Mouse (Mus musculus) intestine, embryonic 15.5 days (tissue): ENCODE measurements around the gene Plcl2. TPM values are rescaled to one million over a fixed set of nuclear protein-coding genes. Genes with fewer than 3 reads are reported as not detected.
A peak's percentile ranks its signal among the peaks of the same experiment; 100 is the strongest.
"Not testable (repeated sequence)": the region's sequence is repeated elsewhere in the genome, so short reads cannot be mapped to it uniquely, and the experiment has no call there.

Experiments
- ATAC-seq: fragments of 200-750 bp; cut with Nextera tagmentation; 2 replicates; pipeline ENCODE4 v1.8.0; 2017; ENCODE audit warnings: moderate TSS enrichment, moderate library complexity
- H3K27ac ChIP-seq: fragments of 300-500 bp; sonication (generic); 2 replicates; pipeline ENCODE4 v1.5.1; 2015; ENCODE audit warnings: mild to moderate bottlenecking, inconsistent platforms
- H3K27me3 ChIP-seq: fragments of 300-500 bp; sonication (generic); replicated peaks from 2 replicates; pipeline ENCODE4 v1.6.1; 2015; ENCODE audit warnings: inconsistent platforms
- H3K36me3 ChIP-seq: fragments of 300-500 bp; sonication (generic); 2 replicates; pipeline ENCODE4 v1.6.1; 2015; ENCODE audit warnings: inconsistent platforms
- H3K4me1 ChIP-seq: fragments of 300-500 bp; sonication (generic); replicated peaks from 2 replicates; pipeline ENCODE4 v1.6.1; 2015; ENCODE audit warnings: inconsistent platforms
- H3K4me2 ChIP-seq: fragments of 300-500 bp; sonication (generic); replicated peaks from 2 replicates; pipeline ENCODE4 v1.6.1; 2015; ENCODE audit warnings: mild to moderate bottlenecking, inconsistent platforms
- H3K4me3 ChIP-seq: fragments of 300-500 bp; sonication (generic); replicated peaks from 2 replicates; pipeline ENCODE4 v1.5.1; 2015; ENCODE audit warnings: inconsistent platforms
- H3K9ac ChIP-seq: fragments of 300-500 bp; sonication (generic); 2 replicates; pipeline ENCODE4 v1.6.1; 2015; ENCODE audit warnings: inconsistent platforms
- H3K9me3 ChIP-seq: fragments of 300-500 bp; sonication (generic); 2 replicates; pipeline ENCODE4 v1.6.1; 2016; ENCODE audit warnings: inconsistent platforms
- WGBS: fragments of 180-500 bp; shearing (Covaris S2); methylation state at CpG from one replicate; pipeline ENCODE4 v1.1.7; 2015; 5-methylcytosine and 5-hydroxymethylcytosine counted together
- polyA plus RNA-seq: library from polyadenylated mRNA; unstranded; fragments of >200 nt; fragmentation: Nextera tagmentation; extraction: Ambion mirVana; gene quantifications from 2 replicates; pipeline ENCODE4 v1.2.1, GENCODE M21; 2015

Gene Plcl2
- polyA plus RNA-seq, 1 experiment from 2014 or later = 4.7 TPM

DNA sequence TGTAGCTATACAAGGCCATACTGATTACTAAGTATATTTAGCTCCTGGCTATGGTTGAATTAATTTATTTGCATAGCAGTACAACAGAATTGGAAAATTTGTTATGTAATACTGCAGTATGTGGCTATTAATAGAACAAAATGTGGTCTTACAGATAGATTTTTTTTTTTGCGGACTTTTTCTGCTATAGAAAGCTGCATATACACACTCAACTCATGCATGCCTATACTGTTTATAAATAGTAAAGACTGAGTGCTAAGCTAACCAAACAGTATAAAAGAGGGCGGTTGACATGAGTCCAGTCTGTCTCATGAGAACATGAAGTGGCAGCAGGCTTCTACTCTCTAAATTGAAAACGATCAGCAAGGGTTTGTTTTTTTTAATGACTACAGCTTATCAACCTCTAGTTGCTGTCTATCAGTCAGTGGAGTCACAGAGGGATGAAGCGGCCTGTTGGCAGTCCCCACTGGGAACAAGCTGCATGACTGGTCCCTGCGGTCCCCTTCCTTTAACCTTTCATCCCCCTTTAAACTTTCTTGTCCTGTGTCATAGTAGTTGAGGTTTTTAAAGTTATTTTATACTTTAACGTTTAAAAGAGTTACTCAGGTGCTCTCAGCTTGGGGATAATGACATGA, 8.7 kb downstream of the Plcl2 start:
- Histone ChIP-seq H3K27ac (no peak overlapping the region), H3K36me3 (no peaks in the 10 kb centered on the region), H3K4me1 (0 out of 2 replicates have a peak, but pooled peaks cover 8% of the 10 kb centered on the region), H3K4me2 (no peak overlapping the region), H3K27me3 (no peaks in the 10 kb centered on the region), H3K9ac (no peak overlapping the region), H3K4me3 (no peak overlapping the region), H3K9me3 (no peaks in the 10 kb centered on the region)
- ATAC-seq = no peak
- 70% methylated on average over 6 of the region's 6 CpGs for WGBS

DNA sequence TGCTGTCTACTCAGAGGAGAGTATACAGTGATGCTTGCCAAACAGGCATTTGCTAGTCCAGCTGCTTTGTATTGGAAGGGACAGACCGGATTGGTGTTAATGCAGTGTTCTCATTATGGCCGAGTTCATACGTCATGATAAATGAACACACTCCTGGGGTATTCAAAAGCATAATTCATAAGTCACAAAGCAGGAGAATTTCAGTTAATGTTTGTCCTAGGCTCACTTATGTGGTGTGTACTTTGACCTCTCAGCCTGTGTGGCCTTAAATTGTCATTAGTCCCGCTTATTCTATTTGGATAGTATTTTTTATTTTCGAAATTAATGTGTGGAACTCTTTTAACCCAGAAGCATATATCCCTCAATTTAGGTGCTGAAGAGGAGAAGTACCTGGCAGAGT, 10.4 kb downstream of the Plcl2 start:
- ATAC-seq = peak; percentile 77
- Histone ChIP-seq H3K4me1 (0 out of 2 replicates have a peak, but pooled peaks cover 8% of the 10 kb centered on the region), H3K4me2 (no peak overlapping the region)

DNA sequence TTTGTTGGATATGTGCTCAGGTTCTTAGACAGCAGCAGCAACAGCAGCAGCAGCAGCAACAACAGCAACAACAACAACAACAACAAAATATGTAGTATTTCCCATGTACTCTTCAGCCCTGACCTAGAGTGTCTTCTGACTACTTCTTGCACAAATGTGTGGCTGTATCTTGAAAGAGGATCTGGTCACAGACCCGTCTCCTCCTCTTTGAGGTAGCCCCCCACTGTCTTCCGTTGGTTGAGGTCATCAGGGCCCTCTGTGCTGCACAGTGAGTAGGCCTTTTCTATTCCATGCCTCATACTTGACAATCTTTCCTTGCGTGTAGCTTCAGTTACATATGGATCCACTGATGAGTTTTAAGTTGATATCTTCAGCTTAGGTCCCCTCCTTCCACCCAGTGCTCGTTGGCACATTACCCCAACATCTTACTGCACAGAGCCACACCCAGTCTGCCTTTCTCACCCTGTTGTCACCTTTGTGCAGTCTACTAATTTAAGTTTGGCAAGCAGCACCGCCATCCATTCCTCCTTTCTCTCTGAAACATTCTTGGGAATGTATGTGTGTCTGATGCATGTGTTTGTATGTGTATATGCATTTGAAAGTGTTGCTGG, 13.4 kb downstream of the Plcl2 start:
- H3K4me3 ChIP-seq = no peak overlapping the region
- 85% methylated on average over 5 of the region's 5 CpGs for WGBS
- H3K9ac ChIP-seq = no peak overlapping the region
- ATAC-seq = no peak
- no peak overlapping the region for H3K4me2 ChIP-seq
- H3K27me3 ChIP-seq = no peaks in the 10 kb centered on the region
- H3K9me3 ChIP-seq = no peaks in the 10 kb centered on the region
- H3K4me1 ChIP-seq = no peaks in the 10 kb centered on the region
- H3K27ac ChIP-seq = no peak overlapping the region
- no peaks in the 10 kb centered on the region for H3K36me3 ChIP-seq

More for the DNA sequence above, 10.4 kb downstream of the Plcl2 start:
- no peak overlapping the region for H3K9ac ChIP-seq
- H3K36me3 ChIP-seq = no peaks in the 10 kb centered on the region
- H3K27me3 ChIP-seq = no peaks in the 10 kb centered on the region
- H3K9me3 ChIP-seq = no peaks in the 10 kb centered on the region
- H3K4me3 ChIP-seq = no peak overlapping the region
- 68% methylated on average over 5 of the region's 5 CpGs for WGBS
- H3K27ac ChIP-seq = no peak overlapping the region

DNA sequence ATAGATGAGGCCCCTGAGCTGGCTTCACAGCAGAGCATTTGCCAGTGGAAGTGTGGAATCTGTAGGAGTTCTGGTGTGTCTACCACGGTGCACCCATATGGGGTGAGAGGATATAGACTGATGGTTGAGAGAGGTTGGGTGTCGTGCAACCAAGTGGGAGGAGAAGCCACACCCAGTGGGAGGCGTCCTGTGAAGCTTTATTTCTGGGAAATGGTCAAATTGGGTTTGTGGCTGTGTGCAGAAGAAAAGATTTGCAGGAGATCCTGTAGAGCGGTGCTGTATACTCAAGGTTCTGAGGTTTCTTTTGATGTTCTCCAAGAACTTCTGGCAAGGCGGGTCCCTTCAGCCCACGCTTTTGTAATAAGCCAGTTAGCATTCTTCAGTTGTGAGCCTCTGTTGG, 15.8 kb downstream of the Plcl2 start:
- H3K4me2 ChIP-seq = no peak overlapping the region
- no peak overlapping the region for H3K4me3 ChIP-seq
- WGBS = 73% methylated on average over 6 of the region's 6 CpGs
- H3K9ac ChIP-seq = no peak overlapping the region
- no peaks in the 10 kb centered on the region for H3K27me3 ChIP-seq
- no peak for ATAC-seq
- no peaks in the 10 kb centered on the region for H3K9me3 ChIP-seq
- H3K4me1 ChIP-seq = no peaks in the 10 kb centered on the region
- H3K36me3 ChIP-seq = no peaks in the 10 kb centered on the region
- H3K27ac ChIP-seq = no peak overlapping the region

DNA sequence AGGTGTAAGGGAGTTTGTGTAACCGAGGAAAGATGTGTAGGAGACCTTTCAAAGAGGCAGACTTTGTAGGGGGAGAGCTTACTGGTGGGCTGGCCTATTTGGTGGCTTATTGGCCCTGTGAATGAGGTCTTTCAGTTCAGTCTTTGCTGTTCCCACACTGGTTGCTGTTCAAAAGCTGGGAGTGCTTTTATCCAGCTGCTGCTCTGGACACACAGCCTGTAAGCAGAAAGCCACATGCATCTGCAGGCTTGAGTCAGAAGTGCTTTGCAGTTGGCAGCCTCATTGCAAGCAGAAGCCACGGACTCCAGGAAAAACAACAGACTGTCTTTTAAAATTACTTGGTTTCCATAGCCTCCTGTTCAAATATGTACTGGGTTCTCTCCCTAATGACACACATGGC, 16.6 kb downstream of the Plcl2 start:
- no peaks in the 10 kb centered on the region for H3K36me3 ChIP-seq
- no peak overlapping the region for H3K27ac ChIP-seq
- no peak for ATAC-seq
- no peak overlapping the region for H3K9ac ChIP-seq
- H3K9me3 ChIP-seq = no peaks in the 10 kb centered on the region
- no peaks in the 10 kb centered on the region for H3K4me1 ChIP-seq
- WGBS = 44% methylated on average over 2 of the region's 2 CpGs
- no peak overlapping the region for H3K4me3 ChIP-seq
- no peaks in the 10 kb centered on the region for H3K27me3 ChIP-seq
- no peak overlapping the region for H3K4me2 ChIP-seq

DNA sequence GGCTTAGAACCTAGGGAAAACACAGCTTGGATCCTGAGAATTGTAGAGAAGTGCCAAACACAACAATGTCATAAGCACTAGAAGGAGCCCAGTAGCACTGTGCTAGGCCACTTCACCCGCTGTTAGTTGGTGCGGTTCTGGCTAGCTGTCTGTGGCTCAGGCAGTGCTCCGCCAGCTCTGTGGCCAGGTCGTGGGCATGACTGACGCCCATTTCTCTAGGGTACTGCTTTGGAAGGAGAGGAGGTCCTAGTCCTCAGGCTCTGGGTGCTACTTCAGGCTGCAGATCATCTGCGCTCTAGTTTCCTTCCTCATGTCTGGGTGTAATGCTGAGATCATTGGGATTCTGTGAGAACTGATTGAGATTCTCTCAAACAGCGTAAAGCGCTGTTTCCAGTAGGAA, 20.9 kb downstream of the Plcl2 start:
- no peak overlapping the region for H3K4me3 ChIP-seq
- no peak overlapping the region for H3K27ac ChIP-seq
- no peaks in the 10 kb centered on the region for H3K9me3 ChIP-seq
- H3K27me3 ChIP-seq = no peaks in the 10 kb centered on the region
- no peak overlapping the region for H3K9ac ChIP-seq
- 91% methylated on average over 8 of the region's 8 CpGs for WGBS
- no peaks in the 10 kb centered on the region for H3K4me1 ChIP-seq
- H3K4me2 ChIP-seq = no peak overlapping the region
- H3K36me3 ChIP-seq = no peaks in the 10 kb centered on the region
- ATAC-seq = no peak

DNA sequence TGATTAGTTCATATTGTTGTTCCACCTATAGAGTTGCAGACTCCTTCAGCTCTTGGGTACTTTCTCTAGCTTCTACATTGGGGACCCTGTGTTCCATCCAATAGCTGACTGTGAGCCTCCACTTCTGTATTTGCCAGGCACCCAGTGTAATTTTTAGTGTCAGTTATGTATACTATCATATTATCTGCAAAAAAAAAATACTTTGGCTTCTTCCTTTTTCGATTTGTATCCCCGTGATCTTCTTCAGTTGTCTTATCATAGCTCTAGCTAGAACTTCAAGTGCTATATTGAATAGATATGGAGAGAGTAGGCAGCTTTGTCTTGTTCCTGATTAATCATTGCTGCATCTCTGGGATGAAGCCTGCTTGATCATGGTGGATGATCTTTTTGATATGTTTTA, 25.7 kb downstream of the Plcl2 start:
- not testable (repeated sequence) for ATAC-seq, H3K27ac ChIP-seq, H3K36me3 ChIP-seq, H3K4me2 ChIP-seq, H3K9ac ChIP-seq, H3K9me3 ChIP-seq, H3K4me1 ChIP-seq, H3K4me3 ChIP-seq, H3K27me3 ChIP-seq
- WGBS = 87% methylated on average over 2 of the region's 2 CpGs

DNA sequence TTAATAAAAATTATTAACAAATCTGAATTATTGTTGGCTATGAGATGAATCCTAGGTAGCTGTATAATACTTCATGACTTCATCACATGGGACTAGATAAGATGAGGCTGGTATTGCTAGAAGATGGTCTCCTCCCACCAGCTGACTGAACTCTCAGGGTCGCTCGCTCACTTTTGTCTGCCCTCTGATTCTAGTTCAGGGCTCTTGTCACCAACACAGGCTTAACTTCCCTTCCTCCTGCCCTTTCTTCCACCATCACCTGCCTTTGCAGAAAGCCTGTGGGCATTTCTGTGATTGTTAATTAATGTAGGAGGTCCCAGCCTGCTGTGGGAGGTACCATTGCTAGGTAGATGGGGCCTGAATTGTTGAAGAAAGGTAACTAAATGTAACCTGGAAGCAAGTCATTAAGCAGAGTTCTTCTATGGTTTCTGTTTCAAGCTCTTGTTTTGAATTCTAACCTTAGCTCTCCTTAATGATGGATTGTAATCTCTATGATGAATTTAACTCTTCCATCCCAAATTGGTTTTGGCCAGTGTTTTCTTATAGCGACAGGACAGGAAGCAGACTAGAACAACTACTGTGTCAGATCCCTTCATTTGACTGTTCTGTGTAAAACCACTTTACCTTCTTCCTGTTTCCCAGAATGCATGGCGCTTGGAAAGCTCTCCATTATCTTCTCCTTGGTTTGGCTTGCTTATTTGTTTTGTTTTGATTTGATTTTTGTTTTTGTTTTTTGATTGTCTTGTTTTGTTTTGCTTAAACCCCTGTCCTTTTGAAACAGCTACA, 27.4 kb downstream of the Plcl2 start:
- no peak for ATAC-seq
- no peaks in the 10 kb centered on the region for H3K36me3 ChIP-seq
- H3K4me1 ChIP-seq = no peaks in the 10 kb centered on the region
- H3K9ac ChIP-seq = no peak overlapping the region
- WGBS = 91% methylated on average over 4 of the region's 4 CpGs
- no peak overlapping the region for H3K27ac ChIP-seq
- no peak overlapping the region for H3K4me2 ChIP-seq
- no peaks in the 10 kb centered on the region for H3K9me3 ChIP-seq
- no peaks in the 10 kb centered on the region for H3K27me3 ChIP-seq
- no peak overlapping the region for H3K4me3 ChIP-seq

DNA sequence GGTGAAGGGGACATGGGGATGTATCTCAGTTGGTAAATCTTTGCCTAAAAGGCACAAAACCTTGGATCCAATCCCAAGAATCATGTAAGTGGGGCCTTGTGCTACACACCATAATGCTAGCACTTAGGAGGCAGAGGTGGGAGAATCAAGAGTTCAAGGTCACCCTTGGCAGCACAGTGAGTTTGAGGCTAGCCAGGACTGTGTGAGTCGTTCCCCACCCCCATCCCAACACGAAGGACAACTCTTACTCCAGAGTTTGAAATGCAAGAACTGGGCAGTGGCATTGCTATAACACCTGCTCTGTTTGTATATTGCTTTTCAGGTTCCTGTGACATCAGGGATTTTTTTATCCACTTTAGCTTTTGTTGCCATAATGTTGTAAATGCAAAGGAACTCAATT, 28.6 kb downstream of the Plcl2 start:
- no peak overlapping the region for H3K27ac ChIP-seq
- H3K9me3 ChIP-seq = no peaks in the 10 kb centered on the region
- H3K4me2 ChIP-seq = no peak overlapping the region
- no peak overlapping the region for H3K4me3 ChIP-seq
- ATAC-seq = no peak
- H3K27me3 ChIP-seq = no peaks in the 10 kb centered on the region
- H3K9ac ChIP-seq = no peak overlapping the region
- H3K4me1 ChIP-seq = no peaks in the 10 kb centered on the region
- 95% methylated on average over 2 of the region's 2 CpGs for WGBS
- H3K36me3 ChIP-seq = no peaks in the 10 kb centered on the region

DNA sequence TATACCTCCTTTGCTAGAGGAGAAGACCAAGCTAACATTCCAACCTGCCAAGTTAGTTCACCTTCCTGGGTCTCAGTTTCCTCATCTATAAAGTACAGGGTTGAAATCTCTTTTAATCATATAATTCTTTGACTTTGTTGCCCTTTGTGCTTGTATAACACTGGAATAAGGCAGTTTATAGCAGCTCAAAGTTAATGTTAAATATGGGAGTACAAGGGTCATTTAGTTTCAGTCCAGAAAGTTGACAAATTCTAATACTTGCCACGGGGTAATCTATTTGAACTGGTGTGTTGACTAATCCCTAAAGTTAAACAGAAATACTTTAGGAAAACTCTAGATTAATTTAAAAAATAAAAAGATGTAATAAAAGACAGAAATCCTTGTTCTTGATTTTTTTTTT, 35.7 kb downstream of the Plcl2 start:
- Histone ChIP-seq H3K36me3 (no peaks in the 10 kb centered on the region), H3K27ac (peak overlapping the region; percentile 80; the same call in 1 of the 2 replicates), H3K27me3 (no peaks in the 10 kb centered on the region), H3K9me3 (no peaks in the 10 kb centered on the region), H3K4me3 (no peak overlapping the region), H3K9ac (no peak overlapping the region), H3K4me2 (0 out of 2 replicates have a peak overlapping the region, but pooled peaks have one; percentile 26), H3K4me1 (no peaks in the 10 kb centered on the region)
- 39% methylated on average over 1 of the region's 1 CpGs for WGBS
- peak; percentile 84 for ATAC-seq

DNA sequence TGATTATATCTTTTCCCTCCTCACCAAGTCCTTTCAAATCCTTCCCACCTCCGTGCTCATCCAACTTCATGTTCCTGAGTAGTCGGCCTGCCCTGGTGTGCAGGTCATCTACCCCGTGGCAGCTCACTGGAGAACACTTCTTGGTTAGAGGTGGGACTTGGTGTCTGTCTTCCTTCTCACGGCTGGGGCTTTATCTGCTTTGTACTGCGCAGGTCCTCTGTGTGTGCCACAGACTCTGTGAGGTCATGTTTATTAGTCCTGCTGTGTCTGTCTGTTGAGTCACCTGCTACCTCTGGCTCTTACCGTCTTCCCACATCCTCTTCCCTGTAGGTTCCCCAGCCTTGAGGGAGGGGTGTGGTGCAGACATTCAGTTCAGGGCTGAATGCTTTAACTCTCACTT, 36.1 kb downstream of the Plcl2 start:
- ATAC-seq = peak; percentile 98
- Histone ChIP-seq H3K9ac (no peak overlapping the region), H3K4me3 (no peak overlapping the region), H3K9me3 (no peaks in the 10 kb centered on the region), H3K27ac (peak overlapping the region; percentile 80), H3K36me3 (no peaks in the 10 kb centered on the region), H3K4me2 (peak overlapping the region; percentile 26; the same call in 1 of the 2 replicates), H3K4me1 (no peaks in the 10 kb centered on the region), H3K27me3 (no peaks in the 10 kb centered on the region)
- WGBS = 43% methylated on average over 6 of the region's 6 CpGs

DNA sequence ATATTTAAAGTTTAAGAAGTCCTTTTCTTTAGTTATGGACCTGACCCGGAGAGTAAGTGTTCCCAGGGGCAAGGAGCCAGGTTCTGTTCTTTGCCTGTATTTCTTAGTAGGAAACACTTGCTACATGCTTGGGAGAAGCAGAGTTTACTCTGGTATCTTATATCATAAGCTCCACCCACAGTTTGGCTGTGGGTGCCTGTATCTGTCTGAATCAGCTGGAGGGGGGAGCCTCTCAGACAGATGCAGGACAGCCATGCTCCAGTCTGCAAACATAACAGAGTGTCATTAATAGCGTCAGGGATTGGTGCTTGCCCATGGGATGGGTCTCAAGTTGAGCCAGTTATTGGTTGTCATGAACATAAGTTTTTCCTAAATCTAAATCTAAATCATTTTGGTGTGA, 42.9 kb downstream of the Plcl2 start:
- H3K36me3 ChIP-seq = no peaks in the 10 kb centered on the region
- no peaks in the 10 kb centered on the region for H3K9me3 ChIP-seq
- H3K9ac ChIP-seq = no peak overlapping the region
- H3K27ac ChIP-seq = no peak overlapping the region
- 0 out of 2 replicates have a peak, but pooled peaks cover 4% of the 10 kb centered on the region for H3K4me1 ChIP-seq
- no peak overlapping the region for H3K4me3 ChIP-seq
- no peak for ATAC-seq
- WGBS = 65% methylated on average over 2 of the region's 2 CpGs
- H3K27me3 ChIP-seq = no peaks in the 10 kb centered on the region
- no peak overlapping the region for H3K4me2 ChIP-seq
